Mouse (Mus musculus): ENCODE data around the gene Stra8. TPM values are rescaled to one million over a fixed set of nuclear protein-coding genes. Genes with fewer than 3 reads are reported as not detected.

The Stra8 gene
- polyA plus RNA-seq, 1 experiment, result not detected

- no peak for DNase-seq (ENCODE audit: low spot score)
Measured at GRCm38 (mm10) chr6:34942446-34942845, 22.5 kb downstream of the Stra8 start.

DNA sequence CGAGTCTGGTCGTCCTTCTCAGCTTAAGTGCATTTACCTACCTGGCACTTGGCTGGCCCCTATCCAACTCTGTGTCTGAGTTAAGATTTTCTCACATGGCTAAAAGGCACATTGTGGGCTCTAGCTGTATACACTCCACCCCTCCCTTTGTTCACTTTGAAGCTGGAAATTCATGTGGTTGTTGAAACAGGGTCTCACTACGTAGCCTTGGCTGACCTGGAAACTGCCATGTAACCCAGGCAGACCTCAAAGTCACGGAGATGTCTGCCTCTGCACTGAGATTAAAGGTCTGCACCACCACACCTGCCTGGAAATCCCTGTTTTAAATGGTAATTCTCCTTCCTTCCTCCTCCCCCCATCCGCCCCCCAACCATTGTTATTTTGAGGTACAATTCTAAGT, 23.5 kb downstream of the Stra8 start:
- DNase-seq (ENCODE audit: low spot score), result no peak

DNA sequence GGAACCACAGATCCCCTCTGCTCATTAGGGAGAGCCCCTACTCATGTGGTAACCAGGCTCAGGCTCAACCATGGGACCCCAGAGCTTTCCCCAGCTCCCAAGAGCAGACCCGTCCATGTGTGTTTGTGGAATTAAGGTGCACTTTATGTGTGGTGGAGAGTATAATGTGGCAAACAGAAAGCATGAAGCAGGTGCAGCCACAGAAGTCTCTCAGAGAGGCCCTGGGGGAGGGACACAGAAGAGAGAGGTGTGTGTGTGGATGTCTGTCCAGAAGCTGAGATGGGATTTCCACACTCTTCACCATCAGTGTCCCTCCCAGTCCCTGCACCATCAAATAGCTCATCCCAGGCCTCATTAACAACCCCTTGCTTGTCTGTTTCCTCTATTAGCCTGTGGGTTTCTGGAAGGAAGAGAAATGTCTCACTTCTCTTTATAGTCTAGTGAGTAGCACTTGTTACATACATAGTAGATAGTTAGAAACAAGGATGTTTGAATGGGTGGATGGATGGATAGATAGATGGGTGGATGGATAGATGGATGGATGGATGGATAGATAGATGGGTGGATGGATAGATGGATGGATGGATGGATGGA, 26.6 kb downstream of the Stra8 start:
- DNase-seq (ENCODE audit: low spot score), result no peak

DNA sequence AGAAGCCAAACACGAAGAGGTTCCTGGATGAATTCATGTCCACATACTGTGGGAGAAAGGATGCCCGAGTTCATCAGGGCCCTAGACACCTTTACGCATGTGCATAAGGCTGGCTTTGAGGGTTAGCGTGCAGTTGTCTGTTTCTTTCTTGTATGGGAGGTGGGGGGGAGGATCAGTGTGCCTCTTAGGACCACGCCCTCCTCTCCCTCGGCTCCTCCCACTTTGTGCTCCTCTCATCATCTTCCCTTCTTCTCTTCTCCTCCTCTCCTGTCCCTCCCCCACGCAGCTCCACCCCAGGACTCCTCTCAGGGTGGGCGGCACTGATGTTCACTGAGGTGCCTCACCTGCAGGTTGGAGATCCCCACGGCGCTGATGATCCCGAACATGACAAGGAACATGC, 28.5 kb downstream of the Stra8 start:
- DNase-seq (ENCODE audit: low spot score), result no peak

DNA sequence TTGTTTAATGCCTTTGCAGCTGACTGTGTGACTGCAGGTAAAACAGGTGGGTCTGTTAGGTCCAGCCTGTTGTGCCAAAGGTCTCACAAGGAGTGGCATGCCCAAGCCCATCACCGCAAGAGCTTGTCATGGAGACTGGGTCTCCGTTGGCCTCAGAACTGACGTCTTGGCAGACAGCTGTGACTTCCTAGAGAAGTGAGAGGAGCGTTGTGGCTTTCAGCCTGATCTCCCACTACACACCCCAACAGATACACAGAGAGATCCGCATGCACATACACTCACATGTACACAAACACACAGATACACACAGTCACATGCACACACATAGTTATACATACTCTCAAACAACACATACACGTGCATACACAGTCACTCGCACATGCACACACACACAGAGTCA, 31.6 kb downstream of the Stra8 start:
- DNase-seq (ENCODE audit: low spot score), result no peak

DNA sequence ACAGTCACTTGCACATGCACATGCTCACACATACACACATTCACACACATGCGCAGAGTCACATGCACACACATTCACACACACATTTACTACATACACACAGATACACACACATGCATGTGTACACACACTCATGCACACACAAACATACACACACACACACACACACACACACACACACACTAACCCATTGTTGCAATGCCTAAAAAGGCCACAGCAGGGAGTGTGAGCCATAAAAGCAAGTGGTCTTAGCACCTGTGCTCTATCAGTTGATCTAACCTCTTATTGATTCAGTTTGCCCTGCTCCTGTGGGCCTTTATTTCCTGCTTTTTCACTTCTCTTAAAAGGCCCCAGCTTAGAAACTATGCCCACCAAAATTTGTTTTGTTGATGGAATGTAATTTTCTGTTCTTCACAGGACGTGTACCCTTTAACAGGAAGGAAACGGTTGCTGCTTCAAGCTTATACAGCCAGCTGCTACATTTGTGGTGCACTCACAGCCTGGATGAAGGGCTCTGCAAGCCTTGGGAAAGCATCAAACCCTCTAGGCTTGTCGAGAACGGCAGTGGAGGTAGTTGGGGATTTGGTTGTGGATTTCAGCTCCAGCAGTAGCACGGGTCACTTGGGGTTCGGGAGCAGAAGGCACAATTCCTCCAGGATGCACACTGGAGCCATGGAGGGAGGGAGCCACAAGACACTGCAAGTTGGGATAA, 32.1 kb downstream of the Stra8 start:
- DNase-seq (ENCODE audit: low spot score), result no peak

- no peak for DNase-seq (ENCODE audit: low spot score)
Measured at GRCm38 (mm10) chr6:34954926-34955861, 35.2 kb downstream of the Stra8 start.

- DNase-seq (ENCODE audit: low spot score), result no peak
Measured at GRCm38 (mm10) chr6:34955862-34956241, 35.9 kb downstream of the Stra8 start.

DNA sequence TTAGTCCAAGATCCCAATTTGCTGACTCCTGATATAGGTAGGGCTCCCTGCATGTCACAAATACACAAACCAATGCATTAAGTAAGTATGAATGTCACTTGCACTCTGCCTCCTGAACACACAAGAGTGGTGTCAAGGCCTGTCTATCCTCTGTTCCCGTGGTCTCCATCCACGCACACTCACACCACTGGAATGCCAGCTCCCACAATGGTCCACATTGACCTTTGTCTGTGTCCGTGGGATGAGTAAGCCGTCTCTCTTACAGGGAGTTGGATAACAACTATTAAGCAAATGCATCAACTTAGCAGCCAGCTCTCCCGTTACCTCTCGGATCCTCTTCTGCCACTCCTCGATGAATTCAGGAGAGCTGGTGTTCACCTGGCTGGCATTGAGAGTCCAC, 39.2 kb downstream of the Stra8 start:
- DNase-seq (ENCODE audit: low spot score), result no peak

GRCm38 (mm10) chr6:34964550-34964949, 44.6 kb downstream of the Stra8 start:
- DNase-seq (ENCODE audit: low spot score), result no peak

- no peak for DNase-seq (ENCODE audit: low spot score)
Measured at GRCm38 (mm10) chr6:34965819-34966539, 46.0 kb downstream of the Stra8 start.

DNA sequence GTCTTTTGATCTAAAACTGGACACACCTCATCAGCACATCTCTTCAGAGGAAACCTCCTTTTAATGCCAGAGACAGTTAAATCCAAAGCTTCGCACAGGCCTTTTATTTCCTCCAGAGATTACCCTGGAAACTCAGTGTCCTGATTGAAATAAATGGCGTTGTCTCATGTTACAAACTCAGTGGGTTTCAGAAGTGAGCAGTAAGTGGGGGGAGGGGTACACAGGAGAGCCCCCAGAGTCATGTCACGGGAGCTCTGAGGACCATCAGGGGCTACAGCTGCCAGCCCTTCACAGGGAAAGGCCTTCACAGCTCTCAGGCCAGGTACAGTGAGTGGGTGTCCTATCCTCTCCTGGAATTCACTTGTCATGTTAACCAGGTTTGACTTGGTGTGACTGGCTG, 51.2 kb downstream of the Stra8 start:
- DNase-seq (ENCODE audit: low spot score), result no peak

- DNase-seq (ENCODE audit: low spot score), result no peak
Measured at GRCm38 (mm10) chr6:34979291-34979690, 59.3 kb downstream of the Stra8 start.

GRCm38 (mm10) chr6:34980661-34981060, 60.7 kb downstream of the Stra8 start:
- no peak for DNase-seq (ENCODE audit: low spot score)

DNA sequence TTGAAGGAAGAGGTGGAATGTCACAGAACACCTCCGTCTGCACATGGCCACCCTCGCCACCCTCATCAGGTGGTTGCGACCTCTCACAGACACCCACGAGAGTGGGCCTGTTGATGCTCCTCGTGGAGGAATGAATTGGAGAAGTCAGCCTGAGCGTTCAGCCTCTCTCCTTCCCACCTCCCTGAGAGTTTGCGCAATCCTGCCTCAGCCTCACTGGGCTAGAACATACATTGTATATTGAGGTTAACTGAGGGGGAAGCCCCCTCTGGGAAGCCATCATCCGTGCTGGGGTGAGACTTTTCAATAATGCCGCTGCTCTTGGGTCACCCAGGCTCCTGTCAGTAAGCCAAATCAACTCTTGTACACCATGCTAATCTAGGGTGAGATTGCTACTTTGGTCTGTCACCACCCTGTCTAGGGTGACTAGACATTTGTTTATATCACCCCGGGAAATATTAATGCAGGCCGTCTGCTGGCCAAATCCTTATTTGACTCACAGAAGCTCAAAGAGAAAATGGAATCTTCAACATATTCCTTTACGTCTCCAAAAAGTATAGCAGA, 67.2 kb downstream of the Stra8 start:
- no peak for DNase-seq (ENCODE audit: low spot score)

DNA sequence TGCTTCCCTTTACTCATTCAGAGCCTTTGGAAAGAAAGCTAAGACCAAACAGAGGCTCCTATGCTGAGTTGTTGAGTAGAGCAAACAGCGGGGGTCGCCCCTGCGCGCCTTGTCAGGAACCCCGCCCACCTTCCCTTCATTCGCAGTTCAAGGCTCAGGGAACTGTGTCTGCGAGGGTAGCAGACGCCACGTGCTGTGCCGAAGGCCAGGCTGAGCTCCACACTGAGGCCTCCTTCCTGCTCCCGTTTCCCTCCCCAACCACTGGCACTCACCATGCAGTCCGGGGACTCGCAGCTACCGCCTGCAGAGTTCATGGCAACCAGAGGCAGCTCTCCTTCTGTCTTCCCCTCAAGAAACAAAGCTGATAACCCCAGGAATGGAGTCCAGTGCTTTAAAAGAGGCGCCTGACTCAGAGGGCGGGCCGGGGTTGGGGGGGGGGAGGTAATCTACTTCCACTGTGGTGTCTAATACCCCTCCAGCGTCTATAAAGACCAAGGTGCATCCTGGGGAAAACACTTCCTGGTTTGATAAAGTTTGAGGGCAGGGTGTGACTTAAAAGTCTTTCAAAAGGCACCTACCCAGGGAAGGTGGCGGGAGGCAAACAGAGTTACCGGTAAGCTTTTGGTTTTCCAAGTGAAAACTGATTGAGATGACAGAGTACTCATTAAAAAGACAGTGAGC, 68.3 kb downstream of the Stra8 start, which contains the start of gene Slc23a4:
Gene Slc23a4, minus strand, starts transcription at position 324 of the 681 bp plus-strand sequence.
- DNase-seq (ENCODE audit: low spot score), result no peak

Other genes with a start within 250 kb of the Stra8 start
- gene Agbl3, start 139.7 kb upstream of the Stra8 start, polyA plus RNA-seq (2012; rRNA removed), result 11.2 and 13.2 TPM in 2 replicates
- 18.3 and 19.8 TPM in 2 replicates for gene Tmem140, start 57.0 kb upstream of the Stra8 start, polyA plus RNA-seq (2012; rRNA removed)
- 8.1 and 9.1 TPM in 2 replicates for gene Cyren, start 42.1 kb upstream of the Stra8 start, polyA plus RNA-seq (2012; rRNA removed)
- 12.7 and 13.6 TPM in 2 replicates for gene Wdr91, start 9.3 kb upstream of the Stra8 start, polyA plus RNA-seq (2012; rRNA removed)
- 0.66 and 1.5 TPM in 2 replicates for gene Slc23a4, start 68.2 kb downstream of the Stra8 start, polyA plus RNA-seq (2012; rRNA removed)
- 16.1 and 17.4 TPM in 2 replicates for gene Cnot4, start 213.6 kb downstream of the Stra8 start, polyA plus RNA-seq (2012; rRNA removed)

Data from urinary bladder, adult 2 months (tissue).